Mouse (Mus musculus): ENCODE results near the gene Cdhr2.

The Cdhr2 gene

GRCm38 (mm10) chr13:54749864-54750411 is 48.7 kb downstream of the Cdhr2 start, which contains the start of gene Gprin1:
Gene Gprin1 (minus strand): TSS chr13:54749874.
- DNase-seq (ENCODE audit: low spot score): no peak

GRCm38 (mm10) chr13:54750699-54751098 is 49.4 kb downstream of the Cdhr2 start:
- no peak for DNase-seq (ENCODE audit: low spot score)

- peak; percentile 87 for DNase-seq (ENCODE audit: low spot score)
Observed at GRCm38 (mm10) chr13:54752656-54753055, 51.4 kb downstream of the Cdhr2 start.

GRCm38 (mm10) chr13:54753733-54754132 is 52.5 kb downstream of the Cdhr2 start:
- no peak for DNase-seq (ENCODE audit: low spot score)

GRCm38 (mm10) chr13:54754169-54755080 is 53.2 kb downstream of the Cdhr2 start:
- no peak for DNase-seq (ENCODE audit: low spot score)

- DNase-seq (ENCODE audit: low spot score): no peak
Observed at GRCm38 (mm10) chr13:54755201-54755830, 54.1 kb downstream of the Cdhr2 start.

GRCm38 (mm10) chr13:54756156-54756712 is 55.0 kb downstream of the Cdhr2 start:
- DNase-seq (ENCODE audit: low spot score): no peak

GRCm38 (mm10) chr13:54757093-54757830 is 56.0 kb downstream of the Cdhr2 start:
- no peak for DNase-seq (ENCODE audit: low spot score)

GRCm38 (mm10) chr13:54758045-54758755 is 56.9 kb downstream of the Cdhr2 start:
- no peak for DNase-seq (ENCODE audit: low spot score)

GRCm38 (mm10) chr13:54758756-54759470 is 57.7 kb downstream of the Cdhr2 start:
- DNase-seq (ENCODE audit: low spot score): no peak

GRCm38 (mm10) chr13:54759496-54759895 is 58.2 kb downstream of the Cdhr2 start:
- DNase-seq (ENCODE audit: low spot score): no peak

- DNase-seq (ENCODE audit: low spot score): peak; percentile 80
Observed at GRCm38 (mm10) chr13:54760164-54760795, 59.0 kb downstream of the Cdhr2 start.

- DNase-seq (ENCODE audit: low spot score): no peak
Observed at GRCm38 (mm10) chr13:54760906-54761305, 59.6 kb downstream of the Cdhr2 start.

- no peak for DNase-seq (ENCODE audit: low spot score)
Observed at GRCm38 (mm10) chr13:54765281-54766191, 64.3 kb downstream of the Cdhr2 start.

- DNase-seq (ENCODE audit: low spot score): no peak
Observed at GRCm38 (mm10) chr13:54766192-54766768, 65.0 kb downstream of the Cdhr2 start, which contains the start of gene Sncb. Gene Sncb (minus strand): TSS chr13:54766595.

GRCm38 (mm10) chr13:54767012-54767411 is 65.8 kb downstream of the Cdhr2 start:
- no peak for DNase-seq (ENCODE audit: low spot score)

GRCm38 (mm10) chr13:54780592-54780991 is 79.3 kb downstream of the Cdhr2 start:
- DNase-seq (ENCODE audit: low spot score): no peak

- DNase-seq (ENCODE audit: low spot score): no peak
Observed at GRCm38 (mm10) chr13:54781086-54781485, 79.8 kb downstream of the Cdhr2 start.

Data from layer of hippocampus, adult 9-10 months (tissue).